Mouse (Mus musculus) kidney, postnatal 25 days (tissue): ENCODE data around the gene Epha4.
A peak's percentile ranks its signal among the peaks of the same experiment; 100 is the strongest.

Experiments
- DNase-seq, 2 experiments: peaks; one replicate each; pipeline ENCODE4 v3.0.0; 2021; ENCODE audit warnings: mixed read lengths in 2 of 2

The Epha4 gene

GRCm38 (mm10) chr1:77514963-77515650, at the start of gene Epha4:
Gene Epha4 (minus strand): TSS chr1:77515088.
- peak; percentile 97 to 98 for DNase-seq

DNA sequence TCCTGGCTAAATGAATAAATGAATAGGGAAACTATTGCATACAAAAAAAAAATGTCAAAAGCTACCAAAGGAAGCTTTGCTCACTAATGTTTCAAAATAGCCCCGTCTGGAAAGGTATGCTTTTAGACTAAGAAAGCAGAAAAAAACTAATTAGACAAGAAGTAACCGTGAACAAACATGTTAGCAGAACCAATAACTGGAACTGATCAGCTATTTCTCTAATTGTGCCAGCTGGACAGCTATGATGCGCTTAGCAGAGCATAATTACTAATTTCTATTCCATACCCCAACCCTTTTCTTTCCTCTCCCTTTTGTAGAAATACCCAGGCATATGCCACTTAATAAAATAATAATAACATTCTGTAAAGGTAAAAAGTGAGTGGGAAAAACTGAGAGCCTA, 41.3 kb upstream of the Epha4 start:
- no peak for DNase-seq

DNA sequence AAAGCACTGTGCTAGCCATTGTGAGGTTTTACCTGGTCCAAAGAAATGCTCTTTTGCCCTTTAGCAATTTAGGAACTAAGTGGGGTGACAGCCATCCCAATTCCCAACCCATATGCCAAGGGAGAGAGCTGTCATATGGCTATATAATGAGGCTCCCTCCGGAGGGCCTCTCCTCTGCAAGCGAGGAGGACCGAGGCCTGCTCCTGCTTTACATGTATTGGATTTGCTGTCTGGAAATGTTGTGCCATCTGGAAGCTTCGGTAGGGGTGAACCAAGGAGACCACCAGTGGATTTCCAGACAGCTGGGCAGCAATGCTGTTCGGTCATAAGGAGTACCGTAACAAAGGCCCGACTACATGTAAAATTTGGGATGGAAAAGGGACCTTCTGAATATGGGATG, 37.0 kb upstream of the Epha4 start:
- no peak for DNase-seq

- no peak for DNase-seq
Observed at GRCm38 (mm10) chr1:77545722-77546121, 30.8 kb upstream of the Epha4 start.

GRCm38 (mm10) chr1:77545035-77545434, 30.1 kb upstream of the Epha4 start:
- no peak for DNase-seq

- no peak for DNase-seq
Observed at GRCm38 (mm10) chr1:77544279-77544678, 29.4 kb upstream of the Epha4 start.

GRCm38 (mm10) chr1:77539945-77540344, 25.1 kb upstream of the Epha4 start:
- DNase-seq, result no peak

GRCm38 (mm10) chr1:77538559-77538958, 23.7 kb upstream of the Epha4 start:
- no peak for DNase-seq

- DNase-seq, result no peak
Observed at GRCm38 (mm10) chr1:77535905-77536304, 21.0 kb upstream of the Epha4 start.

DNA sequence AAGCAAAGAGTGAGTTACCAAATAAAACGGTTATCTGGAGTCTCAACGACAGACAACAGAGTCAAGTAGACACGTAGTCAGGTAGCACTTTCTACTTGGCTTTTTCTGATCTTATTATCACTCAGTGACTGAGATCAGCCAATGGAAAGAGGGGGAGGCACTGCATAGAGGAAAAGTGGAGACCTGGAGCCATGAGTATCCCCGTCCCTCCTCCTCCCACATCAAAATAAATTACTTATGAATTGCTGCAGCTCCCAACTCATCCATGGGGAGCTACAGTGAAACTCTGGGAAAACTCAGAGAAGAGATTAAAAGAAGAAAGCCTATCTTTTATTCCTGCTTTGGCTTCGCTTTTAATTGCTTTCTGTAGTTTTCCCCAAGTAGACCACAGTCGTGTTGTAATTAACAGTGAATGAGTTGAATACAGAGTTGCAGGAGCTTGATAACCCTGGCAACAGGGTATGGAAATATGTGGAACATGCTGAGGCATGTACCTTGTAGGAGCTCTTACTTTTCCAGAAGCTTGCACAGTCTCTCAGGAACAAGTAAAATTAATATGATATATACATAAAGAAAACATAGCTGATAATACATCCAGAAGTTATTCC, 17.8 kb upstream of the Epha4 start:
- DNase-seq, result no peak

GRCm38 (mm10) chr1:77531934-77532575, 17.2 kb upstream of the Epha4 start:
- DNase-seq, result no peak

DNA sequence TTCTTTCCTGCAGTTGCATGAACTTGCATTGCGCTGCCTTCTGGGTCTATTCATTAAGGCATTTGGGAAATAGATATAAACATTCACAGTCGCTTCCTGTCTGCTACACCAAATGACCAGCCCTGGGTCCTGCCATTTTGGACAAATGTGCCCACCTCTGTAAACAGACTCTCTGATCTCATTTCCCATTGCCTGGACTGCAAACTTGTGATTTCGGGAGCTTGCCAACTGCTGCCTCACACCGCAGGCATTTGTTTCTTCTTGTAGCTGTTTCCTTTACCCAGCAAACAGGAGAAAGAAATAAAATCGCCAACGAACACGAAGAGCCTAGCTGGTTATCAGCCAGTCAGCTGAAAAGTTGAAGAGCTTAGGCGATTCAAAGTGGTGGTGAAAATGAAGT, 10.2 kb upstream of the Epha4 start:
- no peak for DNase-seq

DNA sequence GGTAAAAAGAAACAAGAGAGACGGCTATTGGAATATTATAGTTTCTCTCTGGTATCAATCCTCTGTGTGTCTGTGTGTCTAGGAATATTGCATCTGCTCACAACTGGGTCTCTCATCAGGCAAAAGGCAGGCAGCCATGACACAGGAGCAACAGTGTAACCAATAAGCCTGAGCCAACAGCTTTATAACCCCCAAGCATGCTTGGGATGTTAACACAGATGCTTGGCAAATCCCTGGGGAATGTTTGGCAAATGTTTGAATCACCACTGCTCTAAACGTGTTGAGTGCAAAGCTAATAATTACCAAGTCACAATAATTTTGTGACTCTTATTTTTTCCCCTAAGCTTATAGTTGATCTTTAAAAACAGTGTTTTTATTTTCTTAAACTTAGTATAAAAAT, 8.5 kb upstream of the Epha4 start:
- DNase-seq, result no peak

DNA sequence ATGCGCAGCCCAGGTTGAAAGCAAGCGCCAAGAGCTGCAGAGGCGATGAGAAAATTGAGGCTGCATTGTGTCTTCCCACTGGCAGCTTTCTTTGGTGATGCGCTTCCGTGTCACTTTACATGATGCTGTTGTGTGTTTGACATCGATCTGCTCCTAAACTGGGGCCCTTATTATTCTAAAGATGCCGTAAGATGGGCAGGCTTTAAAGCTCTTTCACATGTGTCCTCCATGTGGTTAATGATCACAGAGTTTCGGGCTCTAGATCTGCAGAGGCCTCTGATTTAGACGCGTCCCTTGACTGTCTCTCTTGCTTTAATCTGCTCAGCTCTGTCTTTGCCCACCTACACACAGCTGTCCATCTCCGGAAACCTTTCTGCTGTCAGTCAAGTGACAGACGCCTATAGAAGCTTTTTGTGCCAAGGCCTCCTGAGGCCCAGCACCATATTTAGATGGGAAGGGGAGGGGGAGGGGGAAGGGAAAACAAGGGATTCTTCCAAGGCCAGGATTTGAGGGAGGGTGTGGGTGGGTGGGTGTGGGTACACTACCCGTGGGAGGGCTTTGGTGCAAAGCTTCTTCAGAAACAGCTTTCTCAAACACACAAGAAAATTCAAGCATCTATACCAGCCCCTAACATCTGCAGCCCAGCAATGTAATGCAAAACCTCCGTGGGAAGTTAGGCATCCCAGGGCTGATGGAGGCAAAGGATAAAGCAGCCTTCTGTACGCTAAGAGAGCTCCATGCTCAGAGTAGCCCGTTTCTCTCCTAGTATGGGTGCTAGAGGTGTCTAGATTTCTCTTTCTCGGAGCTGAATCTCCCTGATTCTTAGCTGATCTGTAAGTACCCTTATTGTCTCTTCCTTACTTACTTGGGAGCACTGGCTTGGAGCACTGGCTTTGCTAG, 7.0 kb upstream of the Epha4 start:
- no peak for DNase-seq

GRCm38 (mm10) chr1:77518715-77519114, 3.8 kb upstream of the Epha4 start:
- no peak for DNase-seq

GRCm38 (mm10) chr1:77516203-77516991, 1.5 kb upstream of the Epha4 start:
- peak; percentile 94 to 97 for DNase-seq

- peak in 1 of 2 experiments; percentile 20 for DNase-seq
Observed at GRCm38 (mm10) chr1:77515651-77515981, 728 bp upstream of the Epha4 start.

DNA sequence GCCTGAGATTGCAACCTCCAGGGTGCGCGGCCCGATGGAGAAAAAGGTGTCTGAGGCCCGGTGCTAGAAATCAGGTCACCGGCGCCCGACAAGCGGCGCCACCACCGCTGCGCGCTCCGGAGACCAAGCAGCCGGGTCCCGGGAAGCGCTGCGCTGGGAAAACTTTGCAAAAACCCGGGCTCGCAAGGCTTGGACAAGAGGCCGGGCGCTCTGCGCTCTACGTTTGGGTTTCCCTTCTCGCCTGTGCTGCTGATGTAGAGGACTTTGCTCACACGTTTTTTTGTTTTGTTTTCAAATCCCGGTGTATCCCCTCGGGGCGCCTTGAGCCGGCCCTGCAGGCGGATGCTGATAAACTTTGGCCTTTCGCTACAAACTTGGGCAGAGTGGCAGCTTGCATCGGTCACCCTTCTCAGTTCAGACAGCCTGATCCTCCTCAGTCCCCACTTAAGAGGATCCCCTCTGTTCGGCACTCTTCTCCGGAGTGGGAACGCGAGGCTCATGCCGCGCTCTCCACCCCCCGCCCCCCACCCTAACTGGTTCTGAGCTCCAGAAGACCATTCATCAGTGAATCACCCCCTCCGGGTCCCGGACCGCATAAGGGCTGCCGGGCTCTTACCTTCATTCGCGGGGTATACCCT, 444 bp downstream of the Epha4 start:
- peak; percentile 61 to 73 for DNase-seq

DNA sequence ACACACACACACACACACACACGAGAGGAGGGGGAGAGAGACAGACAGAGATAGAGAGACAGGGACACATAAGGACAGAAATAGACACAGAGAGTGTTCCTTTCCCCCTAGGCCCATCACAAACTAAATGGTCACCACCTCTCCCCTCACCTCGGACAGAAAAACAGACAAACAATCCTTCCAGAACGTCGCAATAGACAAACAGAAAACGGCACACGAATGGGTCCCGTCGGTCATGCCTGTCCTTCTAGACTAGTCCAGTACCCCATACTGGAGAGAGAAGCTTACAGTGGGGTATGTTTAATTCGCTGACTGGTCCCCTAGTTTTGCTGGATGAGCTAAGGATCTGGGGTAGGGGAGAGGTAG, 946 bp downstream of the Epha4 start:
- no peak for DNase-seq

DNA sequence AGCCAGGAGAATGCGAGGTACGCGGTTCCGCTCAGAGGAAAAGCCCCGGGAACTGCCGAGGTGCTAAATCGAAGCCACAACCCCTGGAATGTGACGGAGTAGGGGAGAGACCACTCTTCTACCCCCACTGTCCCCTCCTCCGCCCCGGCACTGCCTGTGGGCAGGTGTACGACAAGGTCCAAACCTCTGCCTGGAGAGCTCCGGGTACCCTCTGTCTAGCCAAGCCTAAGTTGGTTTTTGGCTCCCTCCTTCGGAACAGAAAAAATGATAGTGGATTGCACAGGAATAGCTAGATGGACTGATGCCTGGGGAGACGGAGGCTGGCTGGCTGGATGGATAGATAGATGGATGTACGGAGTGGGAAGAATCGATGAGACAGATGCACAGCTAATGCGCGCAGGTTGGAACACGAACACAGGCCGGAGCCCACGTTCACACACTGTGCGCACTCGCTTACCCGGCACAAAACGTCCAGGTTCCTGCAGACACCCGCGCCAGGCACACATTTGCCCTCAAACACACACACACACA, 1.4 kb downstream of the Epha4 start:
- DNase-seq, result peak; percentile 59 to 65

GRCm38 (mm10) chr1:77512431-77513195, 2.3 kb downstream of the Epha4 start:
- no peak for DNase-seq
